Mouse (Mus musculus) kidney, adult 2 months (tissue): ENCODE results near the gene Ttc25. TPM values are rescaled to one million over a fixed set of nuclear protein-coding genes. Genes with fewer than 3 reads are reported as not detected.
A peak's percentile ranks its signal among the peaks of the same experiment; 100 is the strongest.

ENCODE experiments used
- DNase-seq: peaks from one replicate; pipeline ENCODE4 v3.0.0; 2021
- H3K27ac ChIP-seq: fragments of 200-500 bp; 2 replicates; pipeline ENCODE4 v1.5.1; 2012; ENCODE audit warnings: low read depth, low read length, control low read depth, inconsistent platforms; ENCODE audit not compliant: insufficient read depth
- H3K27me3 ChIP-seq: fragments of 200-500 bp; replicated peaks from 2 replicates; pipeline ENCODE4 v1.6.1; 2012; ENCODE audit warnings: mild to moderate bottlenecking, moderate library complexity, low read length, inconsistent platforms; ENCODE audit not compliant: control insufficient read depth, insufficient read depth
- H3K36me3 ChIP-seq: fragments of 200-500 bp; 2 replicates; pipeline ENCODE4 v1.6.1; 2012; ENCODE audit warnings: mild to moderate bottlenecking, moderate library complexity, low read length, inconsistent platforms; ENCODE audit not compliant: control insufficient read depth, insufficient read depth
- H3K4me1 ChIP-seq: fragments of 200-500 bp; 2 replicates; pipeline ENCODE4 v1.6.1; 2011; ENCODE audit warnings: low read length; ENCODE audit not compliant: control insufficient read depth, insufficient read depth
- H3K4me3 ChIP-seq: fragments of 200-500 bp; 2 replicates; pipeline ENCODE4 v1.5.1; 2011; ENCODE audit warnings: mild to moderate bottlenecking, low read depth, low read length, control low read depth; ENCODE audit not compliant: insufficient read depth
- CTCF ChIP-seq: fragments of 200-500 bp; conservative IDR thresholded peaks from 2 replicates; pipeline ENCODE4 v1.5.1; 2011; ENCODE audit warnings: low read depth, mild to moderate bottlenecking, control low read depth, low read length, moderate library complexity, mixed read lengths; ENCODE audit not compliant: insufficient read depth, insufficient read length
- POLR2A ChIP-seq: fragments of 200-500 bp; IDR thresholded peaks from one replicate; pipeline ENCODE4 v1.6.1; 2011; ENCODE audit warnings: low read depth, low read length, control low read depth
- WGBS: fragments of 180-500 bp; shearing (Covaris S2); methylation state at CpG from one replicate; pipeline ENCODE4 v1.1.7; 2018; 5-methylcytosine and 5-hydroxymethylcytosine counted together
- polyA plus RNA-seq: library from polyadenylated mRNA; depleted of rRNA; stranded (reverse); fragments of >200 nt; gene quantifications from 2 replicates; pipeline ENCODE4 v1.2.3, GENCODE M21; 2012

The Ttc25 gene
- polyA plus RNA-seq, 1 experiment = 1.4 TPM

- H3K27ac ChIP-seq = no peak overlapping the region
- TF ChIP-seq CTCF (no peak), POLR2A (no peak)
- peak; percentile 14 for DNase-seq
- no peaks in the 10 kb centered on the region for H3K27me3 ChIP-seq
- no peaks in the 10 kb centered on the region for H3K36me3 ChIP-seq
- 80% methylated on average over 4 of the region's 4 CpGs for WGBS
- H3K4me1 ChIP-seq = no peaks in the 10 kb centered on the region
- no peak overlapping the region for H3K4me3 ChIP-seq
Measured at GRCm38 (mm10) chr11:100552842-100553241, 7.4 kb downstream of the Ttc25 start.

GRCm38 (mm10) chr11:100555583-100555982 lies 10.2 kb downstream of the Ttc25 start:
- no peak overlapping the region for H3K4me3 ChIP-seq
- no peak overlapping the region for H3K27ac ChIP-seq
- H3K27me3 ChIP-seq = no peaks in the 10 kb centered on the region
- no peaks in the 10 kb centered on the region for H3K36me3 ChIP-seq
- 27% methylated on average over 11 of the region's 11 CpGs for WGBS
- H3K4me1 ChIP-seq = no peaks in the 10 kb centered on the region
- peak; percentile 78 for DNase-seq
- TF ChIP-seq POLR2A (no peak), CTCF (peak; percentile 81)

GRCm38 (mm10) chr11:100557563-100557962 lies 12.2 kb downstream of the Ttc25 start:
- WGBS = 72% methylated on average over 3 of the region's 3 CpGs

GRCm38 (mm10) chr11:100559476-100559875 lies 14.1 kb downstream of the Ttc25 start:
- Histone ChIP-seq H3K27me3 (no peaks in the 10 kb centered on the region), H3K36me3 (no peaks in the 10 kb centered on the region), H3K4me1 (no peaks in the 10 kb centered on the region), H3K27ac (no peak overlapping the region), H3K4me3 (no peak overlapping the region)
- TF ChIP-seq CTCF = no peak
- no peak for DNase-seq
- 57% methylated on average over 7 of the region's 7 CpGs for WGBS

More at GRCm38 (mm10) chr11:100557563-100557962, 12.2 kb downstream of the Ttc25 start:
- Histone ChIP-seq H3K27ac (no peak overlapping the region), H3K4me1 (no peaks in the 10 kb centered on the region), H3K36me3 (no peaks in the 10 kb centered on the region), H3K4me3 (no peak overlapping the region), H3K27me3 (no peaks in the 10 kb centered on the region)
- DNase-seq = no peak
- TF ChIP-seq CTCF = no peak

- Histone ChIP-seq H3K27me3 (no peaks in the 10 kb centered on the region), H3K27ac (no peak overlapping the region), H3K36me3 (no peaks in the 10 kb centered on the region), H3K4me3 (no peak overlapping the region), H3K4me1 (no peaks in the 10 kb centered on the region)
- 49% methylated on average over 5 of the region's 5 CpGs for WGBS
- TF ChIP-seq CTCF (no peak), POLR2A (no peak)
- DNase-seq = no peak
Measured at GRCm38 (mm10) chr11:100561748-100562147, 16.3 kb downstream of the Ttc25 start.

GRCm38 (mm10) chr11:100564297-100564696 lies 18.9 kb downstream of the Ttc25 start:
- TF ChIP-seq CTCF (no peak), POLR2A (no peak)
- H3K27ac ChIP-seq = no peak overlapping the region
- H3K27me3 ChIP-seq = no peaks in the 10 kb centered on the region
- WGBS = 86% methylated on average over 15 of the region's 15 CpGs
- H3K36me3 ChIP-seq = no peaks in the 10 kb centered on the region
- no peak for DNase-seq
- H3K4me3 ChIP-seq = no peak overlapping the region
- H3K4me1 ChIP-seq = 0 out of 2 replicates have a peak, but pooled peaks cover 4% of the 10 kb centered on the region

GRCm38 (mm10) chr11:100564703-100565102 lies 19.3 kb downstream of the Ttc25 start:
- WGBS = 93% methylated on average over 6 of the region's 6 CpGs
- TF ChIP-seq POLR2A (no peak), CTCF (no peak)
- H3K36me3 ChIP-seq = no peaks in the 10 kb centered on the region
- 0 out of 2 replicates have a peak, but pooled peaks cover 4% of the 10 kb centered on the region for H3K4me1 ChIP-seq
- H3K27ac ChIP-seq = no peak overlapping the region
- no peak overlapping the region for H3K4me3 ChIP-seq
- no peaks in the 10 kb centered on the region for H3K27me3 ChIP-seq
- DNase-seq = no peak

GRCm38 (mm10) chr11:100567229-100567628 lies 21.8 kb downstream of the Ttc25 start:
- no peak overlapping the region for H3K27ac ChIP-seq
- TF ChIP-seq POLR2A (no peak), CTCF (no peak)
- 0 out of 2 replicates have a peak, but pooled peaks cover 8% of the 10 kb centered on the region for H3K4me1 ChIP-seq
- 67% methylated on average over 5 of the region's 5 CpGs for WGBS
- DNase-seq = no peak
- no peaks in the 10 kb centered on the region for H3K27me3 ChIP-seq
- H3K4me3 ChIP-seq = no peak overlapping the region
- H3K36me3 ChIP-seq = no peaks in the 10 kb centered on the region
